In the genomic region with DNA sequence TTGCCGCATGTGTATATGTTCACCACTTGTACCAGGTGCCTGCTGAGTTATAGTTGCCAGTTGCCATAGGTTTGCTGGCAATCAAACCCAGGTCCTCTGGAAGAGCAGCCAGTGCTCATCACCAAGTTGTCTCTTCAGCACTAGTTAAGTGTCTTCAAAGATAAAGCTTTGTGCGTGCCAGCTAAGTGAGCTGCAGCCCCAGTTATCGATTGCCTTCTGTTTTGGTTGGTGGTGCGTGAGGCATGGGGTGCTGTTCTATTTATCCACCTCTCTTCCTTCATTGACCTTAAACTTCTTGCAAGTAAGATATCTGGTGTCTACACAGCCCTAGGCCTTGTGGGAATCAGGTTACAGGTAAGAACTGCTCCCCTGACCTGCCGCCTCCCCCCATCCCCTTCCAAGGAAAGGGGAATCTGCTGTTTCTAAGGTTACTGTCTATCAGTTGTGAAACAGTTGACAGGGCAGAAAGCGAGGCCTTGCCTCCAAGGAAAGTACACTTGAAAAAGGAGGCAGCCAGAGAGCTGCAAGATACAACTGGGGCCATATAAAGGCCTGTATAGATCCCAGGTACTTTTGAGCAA, we compare ENCODE assay signal across 15 mouse cellular contexts.
DNase-seq lines count a peak whose midpoint lies in the region; ATAC-seq and TF ChIP-seq lines count a peak whose summit lies in the region.
"Had no signal": no experiment of that assay in that cellular context is flagged by ENCODE, and none has a peak within 500 bp of the region (broad histone marks: within the 10 kb centered on the region; RNA-seq: fewer than 3 reads in every experiment).

No protein-coding gene starts in this region.

- no peak for TF ChIP-seq CTCF in MEL (IDR thresholded peaks at IDR 0.05 in 2 of 3, conservative IDR thresholded peaks at IDR 0.05 in 1 of 3; ENCODE audit: control insufficient read depth in 1 of 3, insufficient read depth in 1 of 3, low read depth in 2 of 3, low read length in 3 of 3, poor library complexity in 1 of 3, severe bottlenecking in 1 of 3)
- TF ChIP-seq CTCF in liver, adult 2 months (IDR thresholded peaks at IDR 0.05; ENCODE audit: low read depth, low read length) = no peak

- H3K9ac ChIP-seq in kidney, embryonic 16.5 days (replicated peaks; ENCODE audit: low read length) = no peak overlapping the region
- no peak overlapping the region for H3K9ac ChIP-seq in MEL (ENCODE audit: control insufficient read depth, low read depth, low read length, poor library complexity, severe bottlenecking)
- H3K9ac ChIP-seq in liver, adult 2 months (ENCODE audit: low read depth, low read length) = no peak overlapping the region
- H3K9ac ChIP-seq: limb, embryonic 12.5 days; midbrain, embryonic 12.5 days had no signal

- peak; percentile 16; the same call in 1 of the 2 replicates for ATAC-seq in kidney, embryonic 16.5 days (ENCODE audit: low FRiP score, low TSS enrichment)
- ATAC-seq in megakaryocyte-erythroid progenitor cell, adult 5-6 weeks (replicated peaks; ENCODE audit: low FRiP score, low TSS enrichment, poor library complexity, severe bottlenecking) = peak; percentile 85

- peaks cover 36% of the 10 kb centered on the region for H3K4me1 ChIP-seq in kidney, embryonic 16.5 days (ENCODE audit: insufficient read depth, low read length)
- H3K4me1 ChIP-seq in MEL (ENCODE audit: control insufficient read depth in 1 of 2, insufficient read depth in 2 of 2, low read length in 2 of 2) = peaks cover 36 to 54% of the 10 kb centered on the region in 2 experiments
- H3K4me1 ChIP-seq in liver, adult 2 months (ENCODE audit: control insufficient read depth, insufficient read depth, low read length) = peaks cover 24% of the 10 kb centered on the region
- H3K4me1 ChIP-seq: limb, embryonic 12.5 days had no signal

- H3K4me3 ChIP-seq in kidney, embryonic 16.5 days (ENCODE audit: low read length) = no peak overlapping the region
- H3K4me3 ChIP-seq in MEL (ENCODE audit: control insufficient read depth in 1 of 2, insufficient read depth in 1 of 2, low read depth in 2 of 2, low read length in 2 of 2) = no peak overlapping the region
- H3K4me3 ChIP-seq in liver, adult 2 months (ENCODE audit: insufficient read depth, low read depth, low read length) = no peak overlapping the region
- H3K4me3 ChIP-seq: forebrain, embryonic 10.5 days; limb, embryonic 12.5 days; midbrain, embryonic 12.5 days had no signal

- DNase-seq in kidney, adult 11 months = no peak
- peak; percentile 32 for DNase-seq in MEL (ENCODE audit: low read depth, low spot score)
- DNase-seq in liver, adult 2 months (ENCODE audit: extremely low read depth, low read depth, low spot score) = no peak
- DNase-seq in right cerebral cortex, postnatal 4 days = no peak
- DNase-seq in ovary, postnatal 10 days (ENCODE audit: low spot score) = no peak
- DNase-seq in cerebellum, adult 9-10 months = no peak
- DNase-seq: lung, postnatal 14 days; right cerebral cortex, postnatal 25 days had no signal

- TF ChIP-seq RAD21 in MEL (IDR thresholded peaks at IDR 0.05; ENCODE audit: low read depth, low read length) = no peak

- no peaks in the 10 kb centered on the region for H3K9me3 ChIP-seq in kidney, embryonic 16.5 days (ENCODE audit: low read length)
- H3K9me3 ChIP-seq in MEL (replicated peaks; ENCODE audit: insufficient read depth, low read length) = no peaks in the 10 kb centered on the region
- H3K9me3 ChIP-seq: forebrain, embryonic 10.5 days; limb, embryonic 12.5 days; midbrain, embryonic 12.5 days had no signal

- peak; percentile 25 to 33; a peak in 2 of 4 replicates for TF ChIP-seq EP300 in MEL (IDR thresholded peaks at IDR 0.05; ENCODE audit: low read depth in 1 of 2, low read length in 2 of 2)

- WGBS in kidney, embryonic 16.5 days = 59% methylated on average over 6 of the region's 6 CpGs
- 78% methylated on average over 6 of the region's 6 CpGs for WGBS in liver, adult 2 months

- peak overlapping the region; percentile 11 for H3K27ac ChIP-seq in kidney, embryonic 16.5 days (ENCODE audit: low read length)
- H3K27ac ChIP-seq in MEL (ENCODE audit: control insufficient read depth, low read depth, low read length) = no peak overlapping the region
- peak overlapping the region; percentile 32; the same call in 1 of the 2 replicates for H3K27ac ChIP-seq in liver, adult 2 months (replicated peaks; ENCODE audit: insufficient read depth, low read depth, low read length)
- H3K27ac ChIP-seq: hindbrain, postnatal 0 days; limb, embryonic 12.5 days; midbrain, embryonic 12.5 days had no signal

- TF ChIP-seq POLR2A in MEL (IDR thresholded peaks at IDR 0.05; ENCODE audit: control insufficient read depth in 1 of 2, insufficient read depth in 1 of 2, low read depth in 1 of 2, low read length in 2 of 2, poor library complexity in 1 of 2) = no peak
- TF ChIP-seq POLR2A in liver, adult 2 months (IDR thresholded peaks at IDR 0.05; ENCODE audit: extremely low read depth, insufficient read depth, low read length) = no peak

- no peaks in the 10 kb centered on the region for H3K27me3 ChIP-seq in kidney, embryonic 16.5 days (ENCODE audit: insufficient read depth, low read length)
- H3K27me3 ChIP-seq in MEL (ENCODE audit: control insufficient read depth in 1 of 2, insufficient read depth in 2 of 2, low read length in 2 of 2) = no peaks in the 10 kb centered on the region
- no peaks in the 10 kb centered on the region for H3K27me3 ChIP-seq in liver, adult 2 months (ENCODE audit: control insufficient read depth, insufficient read depth, low read length)
- H3K27me3 ChIP-seq: limb, embryonic 12.5 days had no signal

- peaks cover 89% of the 10 kb centered on the region for H3K79me2 ChIP-seq in MEL (ENCODE audit: control insufficient read depth, insufficient read depth, low read length, poor library complexity)
- H3K79me2 ChIP-seq in liver, adult 2 months (ENCODE audit: control insufficient read depth, insufficient read depth, low read length) = no peaks in the 10 kb centered on the region

- no peaks in the 10 kb centered on the region for H3K36me3 ChIP-seq in kidney, embryonic 16.5 days (ENCODE audit: insufficient read depth, low read length)
- peaks cover 20 to 61% of the 10 kb centered on the region in 2 experiments for H3K36me3 ChIP-seq in MEL (ENCODE audit: control insufficient read depth in 1 of 2, insufficient read depth in 2 of 2, low read length in 2 of 2)
- no peaks in the 10 kb centered on the region for H3K36me3 ChIP-seq in liver, adult 2 months (ENCODE audit: control insufficient read depth, insufficient read depth, low read length)
- H3K36me3 ChIP-seq: forebrain, embryonic 10.5 days; limb, embryonic 12.5 days; midbrain, embryonic 12.5 days had no signal

- no peak overlapping the region for H3K4me2 ChIP-seq in kidney, embryonic 16.5 days (replicated peaks; ENCODE audit: low read depth, low read length)
- H3K4me2 ChIP-seq: heart, embryonic 11.5 days; limb, embryonic 12.5 days; midbrain, embryonic 12.5 days had no signal

TF ChIP-seq in MEL, 35 proteins besides CTCF, POLR2A, EP300 and RAD21:
- no peak for TF ChIP-seq CHD2 (IDR thresholded peaks at IDR 0.05; ENCODE audit: low read length)
- TF ChIP-seq MYC (IDR thresholded peaks at IDR 0.05; ENCODE audit: low read depth, low read length) = no peak
- TF ChIP-seq BHLHE40 (IDR thresholded peaks at IDR 0.05; ENCODE audit: borderline replicate concordance, low read depth, low read length) = 0 out of 2 replicates have a peak, but pooled peaks have one; percentile 16
- TF ChIP-seq GATA1 (IDR thresholded peaks at IDR 0.05; ENCODE audit: low read depth, low read length) = no peak
- peak; percentile 23; the same call in 1 of the 2 replicates for TF ChIP-seq ETS1 (IDR thresholded peaks at IDR 0.05; ENCODE audit: low read depth, low read length)
